Mouse (Mus musculus) heart, embryonic 10.5 days (tissue): ENCODE data around the gene B3gnt9. TPM values are rescaled to one million over a fixed set of nuclear protein-coding genes. Genes with fewer than 3 reads are reported as not detected.
"Not testable (repeated sequence)": the region's sequence is repeated elsewhere in the genome, so short reads cannot be mapped to it uniquely, and the experiment has no call there.

Source experiments
- DNase-seq: peaks from one replicate; pipeline ENCODE4 v3.0.0-alpha.2; 2017; ENCODE audit warnings: low spot score
- H3K27ac ChIP-seq: fragments of 300-500 bp; sonication (generic); 2 replicates; pipeline ENCODE4 v1.5.1; 2016; ENCODE audit warnings: mild to moderate bottlenecking
- H3K27me3 ChIP-seq: fragments of 300-500 bp; sonication (generic); 2 replicates; pipeline ENCODE4 v1.6.1; 2016; ENCODE audit warnings: mild to moderate bottlenecking; ENCODE audit not compliant: poor library complexity, insufficient read depth, severe bottlenecking
- H3K36me3 ChIP-seq: fragments of 300-500 bp; sonication (generic); 2 replicates; pipeline ENCODE4 v1.6.1; 2016; ENCODE audit warnings: mild to moderate bottlenecking, moderate library complexity
- H3K4me1 ChIP-seq: fragments of 300-500 bp; sonication (generic); 2 replicates; pipeline ENCODE4 v1.6.1; 2016; ENCODE audit warnings: mild to moderate bottlenecking
- H3K4me3 ChIP-seq: fragments of 300-500 bp; sonication (generic); 2 replicates; pipeline ENCODE4 v1.5.1; 2016; ENCODE audit warnings: mild to moderate bottlenecking, moderate library complexity
- H3K9me3 ChIP-seq: fragments of 300-500 bp; sonication (generic); 2 replicates; pipeline ENCODE4 v1.6.1; 2016; ENCODE audit warnings: mild to moderate bottlenecking, moderate library complexity
- WGBS: fragments of 180-500 bp; shearing (Covaris S2); methylation state at CpG from one replicate; pipeline ENCODE4 v1.1.7; 2016; 5-methylcytosine and 5-hydroxymethylcytosine counted together
- polyA plus RNA-seq: library from polyadenylated mRNA; unstranded; fragments of >200 nt; fragmentation: Nextera tagmentation; extraction: Ambion mirVana; gene quantifications from 2 replicates; pipeline ENCODE4 v1.2.1, GENCODE M21; 2016

The B3gnt9 gene
- 7.6 and 8.1 TPM in 2 replicates for polyA plus RNA-seq

- 2% methylated on average over 14 of the region's 14 CpGs for WGBS
- peaks cover 54% of the 10 kb centered on the region for H3K27me3 ChIP-seq
- DNase-seq, result peak; percentile 90
- peak within 1 kb of the TSS; percentile 78 for H3K4me3 ChIP-seq
- H3K27ac ChIP-seq, result peak within 1 kb of the TSS; percentile 89
- H3K9me3 ChIP-seq, result no peaks in the 10 kb centered on the region
- H3K4me1 ChIP-seq, result peaks cover 49% of the 10 kb centered on the region
- peaks cover 33% of the 10 kb centered on the region for H3K36me3 ChIP-seq
These were observed at the start of gene B3gnt9 for GRCm38 (mm10) chr8:105254966-105255350. B3gnt9 (minus strand) TSS chr8:105255153.

GRCm38 (mm10) chr8:105303874-105304273 lies 48.9 kb upstream of the B3gnt9 start:
- no peak for DNase-seq
- Histone ChIP-seq H3K27me3 (no peaks in the 10 kb centered on the region), H3K4me3 (no peak overlapping the region), H3K27ac (peak overlapping the region; percentile 56; the same call in 1 of the 2 replicates), H3K4me1 (peaks cover 47% of the 10 kb centered on the region), H3K9me3 (no peaks in the 10 kb centered on the region), H3K36me3 (peaks cover 78% of the 10 kb centered on the region)
- 78% methylated on average over 9 of the region's 9 CpGs for WGBS

- Histone ChIP-seq H3K27me3 (no peaks in the 10 kb centered on the region), H3K4me1 (peaks cover 52% of the 10 kb centered on the region), H3K4me3 (no peak overlapping the region), H3K9me3 (no peaks in the 10 kb centered on the region), H3K36me3 (peaks cover 78% of the 10 kb centered on the region), H3K27ac (no peak overlapping the region)
- DNase-seq, result no peak
- 90% methylated on average over 8 of the region's 8 CpGs for WGBS
These were observed 48.4 kb upstream of the B3gnt9 start for GRCm38 (mm10) chr8:105303396-105303795.

- H3K4me1 ChIP-seq, result peaks cover 50% of the 10 kb centered on the region
- H3K4me3 ChIP-seq, result peak overlapping the region; percentile 0; the same call in 1 of the 2 replicates
- H3K27ac ChIP-seq, result no peak overlapping the region
- 86% methylated on average over 8 of the region's 8 CpGs for WGBS
- H3K27me3 ChIP-seq, result peaks cover 11% of the 10 kb centered on the region
- no peaks in the 10 kb centered on the region for H3K9me3 ChIP-seq
- DNase-seq, result no peak
- peaks cover 62% of the 10 kb centered on the region for H3K36me3 ChIP-seq
These were observed 45.0 kb upstream of the B3gnt9 start for GRCm38 (mm10) chr8:105299962-105300361.

- Histone ChIP-seq H3K27ac (peak overlapping the region; percentile 90), H3K4me3 (peak overlapping the region; percentile 78), H3K27me3 (peaks cover 19% of the 10 kb centered on the region), H3K9me3 (no peaks in the 10 kb centered on the region), H3K36me3 (peaks cover 49% of the 10 kb centered on the region), H3K4me1 (peaks cover 39% of the 10 kb centered on the region)
- WGBS, result 53% methylated on average over 18 of the region's 18 CpGs
- peak; percentile 75 for DNase-seq
These were observed 43.6 kb upstream of the B3gnt9 start for GRCm38 (mm10) chr8:105298351-105299252.

GRCm38 (mm10) chr8:105297511-105298192 lies 42.7 kb upstream of the B3gnt9 start, which contains the start of gene E2f4:
E2f4 (plus strand) TSS chr8:105297663.
- DNase-seq, result peak; percentile 97
- under 1% methylated on average over 58 of the region's 58 CpGs for WGBS
- Histone ChIP-seq H3K9me3 (no peaks in the 10 kb centered on the region), H3K27me3 (peaks cover 28% of the 10 kb centered on the region), H3K4me3 (peak within 1 kb of the TSS; percentile 78), H3K4me1 (peaks cover 41% of the 10 kb centered on the region), H3K36me3 (peaks cover 40% of the 10 kb centered on the region), H3K27ac (peak within 1 kb of the TSS; percentile 90)

- DNase-seq, result no peak
- peaks cover 25% of the 10 kb centered on the region for H3K36me3 ChIP-seq
- H3K27ac ChIP-seq, result peak within 1 kb of the TSS; percentile 90
- peaks cover 31% of the 10 kb centered on the region for H3K27me3 ChIP-seq
- peaks cover 41% of the 10 kb centered on the region for H3K4me1 ChIP-seq
- H3K9me3 ChIP-seq, result no peaks in the 10 kb centered on the region
- H3K4me3 ChIP-seq, result peak within 1 kb of the TSS; percentile 78
- WGBS, result 53% methylated on average over 11 of the region's 11 CpGs
These were observed 41.1 kb upstream of the B3gnt9 start, which contains the start of gene Exoc3l for GRCm38 (mm10) chr8:105295895-105296573. Exoc3l (minus strand) TSS chr8:105296101.

- H3K27ac ChIP-seq, result peak overlapping the region; percentile 64
- peaks cover 17% of the 10 kb centered on the region for H3K36me3 ChIP-seq
- peaks cover 47% of the 10 kb centered on the region for H3K4me1 ChIP-seq
- peaks cover 37% of the 10 kb centered on the region for H3K27me3 ChIP-seq
- H3K4me3 ChIP-seq, result peak overlapping the region; percentile 42
- WGBS, result 58% methylated on average over 11 of the region's 11 CpGs
- H3K9me3 ChIP-seq, result no peaks in the 10 kb centered on the region
- DNase-seq, result no peak
These were observed 40.3 kb upstream of the B3gnt9 start for GRCm38 (mm10) chr8:105295256-105295655.

- 66% methylated on average over 9 of the region's 9 CpGs for WGBS
- peaks cover 47% of the 10 kb centered on the region for H3K4me1 ChIP-seq
- DNase-seq, result no peak
- peak overlapping the region; percentile 42 for H3K4me3 ChIP-seq
- H3K27me3 ChIP-seq, result peaks cover 42% of the 10 kb centered on the region
- no peaks in the 10 kb centered on the region for H3K9me3 ChIP-seq
- peaks cover 12% of the 10 kb centered on the region for H3K36me3 ChIP-seq
- no peak overlapping the region for H3K27ac ChIP-seq
These were observed 39.8 kb upstream of the B3gnt9 start for GRCm38 (mm10) chr8:105294776-105295175.

- H3K9me3 ChIP-seq, result no peaks in the 10 kb centered on the region
- no peak overlapping the region for H3K27ac ChIP-seq
- H3K4me1 ChIP-seq, result peaks cover 51% of the 10 kb centered on the region
- DNase-seq, result no peak
- 0 out of 2 replicates have a peak, but pooled peaks cover 2% of the 10 kb centered on the region for H3K36me3 ChIP-seq
- peaks cover 44% of the 10 kb centered on the region for H3K27me3 ChIP-seq
- H3K4me3 ChIP-seq, result no peak overlapping the region
- 59% methylated on average over 19 of the region's 19 CpGs for WGBS
These were observed 38.5 kb upstream of the B3gnt9 start for GRCm38 (mm10) chr8:105293405-105293804.

- H3K4me3 ChIP-seq, result no peak overlapping the region
- H3K27ac ChIP-seq, result no peak overlapping the region
- no peak for DNase-seq
- WGBS, result 74% methylated on average over 7 of the region's 7 CpGs
- no peaks in the 10 kb centered on the region for H3K36me3 ChIP-seq
- peaks cover 47% of the 10 kb centered on the region for H3K4me1 ChIP-seq
- H3K9me3 ChIP-seq, result no peaks in the 10 kb centered on the region
- peaks cover 44% of the 10 kb centered on the region for H3K27me3 ChIP-seq
These were observed 37.5 kb upstream of the B3gnt9 start for GRCm38 (mm10) chr8:105292471-105292870.

- WGBS, result 60% methylated on average over 3 of the region's 3 CpGs
- H3K27me3 ChIP-seq, result peaks cover 45% of the 10 kb centered on the region
- H3K27ac ChIP-seq, H3K9me3 ChIP-seq, DNase-seq, H3K36me3 ChIP-seq, H3K4me3 ChIP-seq: not testable (repeated sequence)
- peaks cover 43% of the 10 kb centered on the region for H3K4me1 ChIP-seq
These were observed 36.8 kb upstream of the B3gnt9 start for GRCm38 (mm10) chr8:105291802-105292201.
